Mouse (Mus musculus): ENCODE results near the gene Snapin. TPM values are rescaled to one million over a fixed set of nuclear protein-coding genes. Genes with fewer than 3 reads are reported as not detected.
A peak's percentile ranks its signal among the peaks of the same experiment; 100 is the strongest.

Gene Snapin
- polyA plus RNA-seq, 1 experiment from 2014 or later: 85.6 TPM

DNA sequence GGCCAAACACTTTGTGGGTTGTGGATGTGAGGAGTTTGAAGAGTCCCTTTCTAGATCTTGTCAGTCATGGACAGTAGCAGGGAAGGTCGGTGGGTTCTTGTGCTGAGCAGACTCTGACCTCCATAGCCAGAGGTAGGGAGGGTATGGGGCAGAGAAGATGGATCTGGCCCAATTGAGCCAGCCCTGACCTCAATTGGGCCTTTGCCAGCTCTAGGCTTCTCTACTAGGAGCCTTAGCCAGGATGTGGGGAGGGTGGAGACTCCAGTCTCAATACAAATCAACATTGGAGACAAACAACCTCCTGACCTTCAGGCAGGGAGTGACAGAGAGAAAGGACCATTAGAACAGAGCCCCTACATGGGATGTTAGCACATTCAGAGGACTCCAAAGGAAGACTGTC lies 24.4 kb upstream of the Snapin start:
- ATAC-seq (ENCODE audit: borderline replicate concordance, extremely low read depth, low FRiP score, low TSS enrichment): 0 out of 2 replicates have a peak, but pooled peaks have one; percentile 20

DNA sequence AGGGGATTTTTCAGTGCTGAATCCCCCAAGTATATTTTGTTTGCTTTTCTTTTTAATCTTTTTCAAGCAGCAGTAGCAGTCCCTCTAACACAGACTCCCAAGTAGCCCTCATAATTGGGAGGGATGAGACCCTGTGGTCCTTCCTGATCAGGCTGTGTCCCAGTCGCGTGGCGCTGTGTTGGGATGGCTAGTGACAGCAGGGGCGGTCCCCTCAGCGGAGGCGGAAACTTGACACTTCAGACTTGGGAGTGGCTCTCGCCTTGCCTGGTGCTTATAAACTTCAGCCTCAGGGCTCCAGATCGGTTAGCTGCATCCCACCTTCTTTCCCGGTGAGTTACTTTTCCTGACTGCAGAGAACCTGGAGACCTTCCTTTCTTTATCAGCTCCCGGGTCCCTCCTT lies 23.9 kb upstream of the Snapin start:
- Histone ChIP-seq H3K4me3 (peak overlapping the region; percentile 46), H3K36me3 (no peaks in the 10 kb centered on the region), H3K9me3 (no peaks in the 10 kb centered on the region), H3K4me1 (peaks cover 19% of the 10 kb centered on the region), H3K27ac (peak overlapping the region; percentile 52; the same call in 1 of the 2 replicates), H3K9ac (peak overlapping the region; percentile 39), H3K4me2 (peak overlapping the region; percentile 93), H3K27me3 (no peaks in the 10 kb centered on the region)
- 0% methylated on average over 10 of the region's 10 CpGs for WGBS
- peak; percentile 82 for ATAC-seq (ENCODE audit: borderline replicate concordance, extremely low read depth, low FRiP score, low TSS enrichment)

More for the DNA sequence above, 24.4 kb upstream of the Snapin start:
- WGBS: 45% methylated on average over 1 of the region's 1 CpGs
- Histone ChIP-seq H3K4me3 (peak overlapping the region; percentile 46), H3K9ac (peak overlapping the region; percentile 39), H3K27ac (0 out of 2 replicates have a peak overlapping the region, but pooled peaks have one; percentile 52), H3K4me1 (peaks cover 19% of the 10 kb centered on the region), H3K4me2 (peak overlapping the region; percentile 93), H3K9me3 (no peaks in the 10 kb centered on the region), H3K36me3 (no peaks in the 10 kb centered on the region), H3K27me3 (no peaks in the 10 kb centered on the region)

DNA sequence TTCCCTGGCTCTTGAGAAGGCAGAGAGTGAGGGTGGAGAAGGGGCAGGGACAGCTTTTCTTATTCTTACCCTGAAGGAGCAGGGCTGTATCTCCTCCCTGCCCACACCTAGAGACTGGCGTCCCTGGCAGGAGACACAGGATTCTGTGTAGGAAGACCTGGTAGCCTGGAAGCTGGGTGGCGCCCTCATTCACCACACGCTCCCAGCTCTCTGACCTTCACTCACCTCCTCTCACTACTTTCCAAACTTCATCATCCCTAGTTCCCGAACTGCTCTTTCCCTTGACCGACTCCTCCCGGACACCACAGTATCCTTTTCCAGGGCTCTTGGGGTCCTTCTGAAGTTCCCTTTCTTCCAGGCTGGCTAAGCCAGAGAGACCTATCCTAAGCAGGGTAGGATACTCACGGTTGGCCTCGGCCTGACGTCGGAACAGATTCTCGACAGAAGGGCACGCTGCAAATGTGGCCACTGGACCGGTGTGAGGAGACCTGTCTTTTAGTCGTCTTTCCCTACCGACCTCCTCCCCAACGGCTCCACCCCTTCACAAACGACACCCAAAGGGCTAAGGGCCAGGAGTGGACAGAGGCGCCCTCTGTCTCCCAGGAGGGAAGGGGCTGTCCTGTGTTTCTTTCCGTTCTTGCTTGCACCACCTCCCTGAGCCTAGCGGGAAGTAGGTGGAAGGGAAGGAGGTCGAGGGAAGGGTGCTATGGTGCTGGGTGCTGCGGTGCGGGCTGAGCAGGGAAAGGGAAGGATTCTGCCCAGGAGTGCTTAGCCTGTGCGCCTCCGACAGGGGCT lies 23.2 kb upstream of the Snapin start, which contains the start of the genes S100a1 and S100a13:
S100a1 (minus strand) TSS at position 597 of the 795 bp plus-strand sequence.
S100a13 (plus strand) TSS at position 640 of the 795 bp plus-strand sequence.
- peak within 1 kb of the TSS; percentile 93 for H3K4me2 ChIP-seq
- WGBS: 5% methylated on average over 25 of the region's 25 CpGs
- H3K36me3 ChIP-seq: no peaks in the 10 kb centered on the region
- H3K9me3 ChIP-seq: no peaks in the 10 kb centered on the region
- H3K4me3 ChIP-seq: peak within 1 kb of the TSS; percentile 46
- peak within 1 kb of the TSS; percentile 52; the same call in 1 of the 2 replicates for H3K27ac ChIP-seq
- H3K27me3 ChIP-seq: no peaks in the 10 kb centered on the region
- peaks cover 19% of the 10 kb centered on the region for H3K4me1 ChIP-seq
- peak within 1 kb of the TSS; percentile 39 for H3K9ac ChIP-seq
- peak; percentile 43; the same call in 1 of the 2 replicates for ATAC-seq (ENCODE audit: borderline replicate concordance, extremely low read depth, low FRiP score, low TSS enrichment)

DNA sequence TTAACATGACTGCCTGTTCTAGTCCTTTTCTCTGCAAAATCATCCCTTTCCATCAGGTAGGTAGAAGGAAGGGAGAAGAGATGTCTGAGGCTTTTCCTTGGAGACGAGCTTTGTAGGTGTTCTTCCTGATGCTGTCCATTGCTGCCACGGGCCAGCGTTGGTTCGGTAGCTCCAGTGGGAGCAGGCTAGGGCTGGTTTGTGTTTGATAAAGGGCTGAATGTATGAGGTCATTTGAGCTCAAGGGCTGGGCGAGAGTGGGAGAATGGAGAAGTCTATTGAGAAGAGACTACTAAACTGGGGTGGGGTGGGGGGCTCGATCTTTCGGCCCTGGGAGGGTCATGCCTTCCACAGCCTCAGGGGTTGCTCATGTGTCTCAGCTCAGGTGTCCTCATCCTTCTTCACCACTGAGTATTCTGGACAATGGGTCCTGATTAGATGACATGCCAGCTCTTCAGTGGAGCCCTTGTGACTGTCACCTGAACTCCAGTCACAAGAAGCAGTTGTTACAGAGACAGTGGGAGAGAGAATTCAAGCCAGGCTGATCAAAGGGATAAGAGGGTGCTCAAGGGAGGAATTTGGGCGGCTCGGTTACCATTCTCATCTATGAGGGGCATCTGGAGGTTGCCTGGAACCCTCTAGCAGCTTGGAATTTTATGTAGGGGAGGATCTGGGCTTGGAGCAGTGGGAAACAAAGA lies 22.3 kb upstream of the Snapin start:
- no peak for ATAC-seq (ENCODE audit: borderline replicate concordance, extremely low read depth, low FRiP score, low TSS enrichment)
- Histone ChIP-seq H3K4me1 (peaks cover 20% of the 10 kb centered on the region), H3K4me2 (peak overlapping the region; percentile 93), H3K9ac (no peak overlapping the region), H3K4me3 (peak overlapping the region; percentile 46), H3K36me3 (no peaks in the 10 kb centered on the region), H3K9me3 (no peaks in the 10 kb centered on the region), H3K27ac (no peak overlapping the region), H3K27me3 (no peaks in the 10 kb centered on the region)
- WGBS: 69% methylated on average over 9 of the region's 9 CpGs

- WGBS: 79% methylated on average over 5 of the region's 5 CpGs
- no peaks in the 10 kb centered on the region for H3K27me3 ChIP-seq
Measured at GRCm38 (mm10) chr3:90512276-90512675, 21.4 kb upstream of the Snapin start.

DNA sequence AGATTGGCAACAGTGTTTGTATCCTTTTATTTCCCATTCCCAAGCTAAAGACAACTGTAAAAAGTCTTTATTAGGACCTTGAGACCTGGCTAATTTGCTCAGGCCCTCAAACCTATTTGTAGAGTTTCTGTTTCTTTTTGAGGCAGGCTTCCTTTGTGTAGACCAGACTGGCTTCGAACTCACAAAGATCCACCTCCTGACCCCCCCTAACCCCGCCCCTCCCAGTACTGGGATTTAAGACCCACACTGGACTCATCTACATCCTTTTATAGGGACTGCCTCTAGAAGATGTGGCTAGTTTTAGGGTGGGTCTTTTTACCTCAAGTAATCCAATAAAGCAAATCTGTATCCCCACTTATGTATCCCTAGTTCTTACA lies 18.9 kb upstream of the Snapin start:
- H3K9me3 ChIP-seq: no peaks in the 10 kb centered on the region
- peaks cover 33% of the 10 kb centered on the region for H3K4me1 ChIP-seq
- 22% methylated on average over 2 of the region's 2 CpGs for WGBS
- H3K36me3 ChIP-seq: peaks cover 28% of the 10 kb centered on the region
- H3K4me2 ChIP-seq: peak overlapping the region; percentile 52
- H3K27ac ChIP-seq: peak overlapping the region; percentile 49
- H3K9ac ChIP-seq: no peak overlapping the region
- no peaks in the 10 kb centered on the region for H3K27me3 ChIP-seq
- H3K4me3 ChIP-seq: peak overlapping the region; percentile 97
- ATAC-seq (ENCODE audit: borderline replicate concordance, extremely low read depth, low FRiP score, low TSS enrichment): peak; percentile 4; the same call in 1 of the 2 replicates

More at GRCm38 (mm10) chr3:90512276-90512675, 21.4 kb upstream of the Snapin start:
- Histone ChIP-seq H3K4me1 (peaks cover 28% of the 10 kb centered on the region), H3K27ac (no peak overlapping the region), H3K9me3 (no peaks in the 10 kb centered on the region), H3K4me3 (no peak overlapping the region), H3K4me2 (no peak overlapping the region), H3K36me3 (peaks cover 5% of the 10 kb centered on the region; the same call in 1 of the 2 replicates), H3K9ac (no peak overlapping the region)
- ATAC-seq (ENCODE audit: borderline replicate concordance, extremely low read depth, low FRiP score, low TSS enrichment): no peak

- peak within 1 kb of the TSS; percentile 99 for H3K9ac ChIP-seq
- under 1% methylated on average over 66 of the region's 66 CpGs for WGBS
- ATAC-seq (ENCODE audit: borderline replicate concordance, extremely low read depth, low FRiP score, low TSS enrichment): peak; percentile 93
- no peaks in the 10 kb centered on the region for H3K27me3 ChIP-seq
- H3K36me3 ChIP-seq: peaks cover 34% of the 10 kb centered on the region
- peak within 1 kb of the TSS; percentile 68 for H3K4me2 ChIP-seq
- H3K9me3 ChIP-seq: no peaks in the 10 kb centered on the region
- peak within 1 kb of the TSS; percentile 94 for H3K27ac ChIP-seq
- H3K4me1 ChIP-seq: peaks cover 33% of the 10 kb centered on the region
- peak within 1 kb of the TSS; percentile 97 for H3K4me3 ChIP-seq
Measured at GRCm38 (mm10) chr3:90508950-90509746, 18.3 kb upstream of the Snapin start, which contains the start of gene Chtop. Gene Chtop, minus strand, starts transcription at chr3:90509498.

DNA sequence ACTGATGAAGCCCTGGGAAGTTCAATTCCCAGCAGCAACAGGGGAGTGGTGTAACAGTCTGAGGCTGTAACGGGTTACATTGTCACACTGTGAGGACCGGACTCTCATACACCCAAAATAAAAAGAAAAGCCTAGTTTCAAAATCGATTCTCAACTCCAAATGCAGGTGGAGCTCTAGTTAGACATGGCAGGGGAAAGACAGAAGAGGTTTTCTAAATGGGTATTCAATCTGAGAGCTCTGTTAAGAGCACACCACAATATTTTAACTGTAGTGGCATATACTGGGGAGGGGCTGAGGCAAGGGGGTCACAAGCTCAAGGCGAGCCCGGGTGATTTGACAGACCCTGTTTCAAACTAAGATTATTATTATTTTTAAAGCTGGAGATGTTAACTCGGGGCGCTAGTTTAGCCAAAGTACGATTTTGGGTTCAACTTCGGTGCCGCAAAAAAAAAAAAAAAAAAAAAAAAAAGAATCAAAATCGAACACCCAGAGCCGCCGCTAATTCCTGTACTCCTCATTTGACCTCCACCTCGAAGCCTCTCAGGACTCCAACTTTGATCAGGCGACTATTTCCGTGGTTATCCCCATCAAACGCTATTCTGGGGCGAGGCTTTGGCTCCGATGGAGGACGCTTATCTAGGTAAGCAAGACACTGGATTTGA lies 17.6 kb upstream of the Snapin start:
- H3K27me3 ChIP-seq: no peaks in the 10 kb centered on the region
- peak overlapping the region; percentile 99 for H3K9ac ChIP-seq
- peak overlapping the region; percentile 94 for H3K27ac ChIP-seq
- peak overlapping the region; percentile 97 for H3K4me3 ChIP-seq
- H3K4me2 ChIP-seq: peak overlapping the region; percentile 68
- peaks cover 41% of the 10 kb centered on the region for H3K36me3 ChIP-seq
- ATAC-seq (ENCODE audit: borderline replicate concordance, extremely low read depth, low FRiP score, low TSS enrichment): no peak
- 2% methylated on average over 20 of the region's 20 CpGs for WGBS
- peaks cover 27% of the 10 kb centered on the region for H3K4me1 ChIP-seq
- H3K9me3 ChIP-seq: no peaks in the 10 kb centered on the region

DNA sequence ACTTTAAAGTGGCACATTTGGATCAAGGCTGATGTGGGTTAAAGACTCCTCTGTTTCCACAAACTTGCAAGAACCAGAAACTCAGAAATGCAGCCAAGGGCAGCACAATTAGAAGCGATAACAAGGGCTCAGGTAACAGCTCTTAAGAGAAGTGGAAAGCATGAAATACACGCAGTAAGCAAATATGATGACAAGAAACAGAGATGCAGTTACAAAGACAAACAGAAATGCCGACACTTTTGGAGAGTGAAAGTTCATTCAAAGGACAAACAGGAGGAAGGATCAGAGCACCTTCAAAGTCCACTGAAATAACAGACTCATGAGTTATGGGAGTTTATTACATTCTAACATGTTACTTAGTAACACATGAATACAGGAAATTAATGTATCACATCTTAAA lies 15.5 kb upstream of the Snapin start:
- H3K4me3 ChIP-seq: no peak overlapping the region
- no peak overlapping the region for H3K27ac ChIP-seq
- WGBS: 64% methylated on average over 3 of the region's 3 CpGs
- H3K9ac ChIP-seq: no peak overlapping the region
- H3K27me3 ChIP-seq: no peaks in the 10 kb centered on the region
- H3K36me3 ChIP-seq: peaks cover 61% of the 10 kb centered on the region
- H3K4me1 ChIP-seq: peaks cover 25% of the 10 kb centered on the region
- ATAC-seq (ENCODE audit: borderline replicate concordance, extremely low read depth, low FRiP score, low TSS enrichment): no peak
- no peaks in the 10 kb centered on the region for H3K9me3 ChIP-seq
- no peak overlapping the region for H3K4me2 ChIP-seq

DNA sequence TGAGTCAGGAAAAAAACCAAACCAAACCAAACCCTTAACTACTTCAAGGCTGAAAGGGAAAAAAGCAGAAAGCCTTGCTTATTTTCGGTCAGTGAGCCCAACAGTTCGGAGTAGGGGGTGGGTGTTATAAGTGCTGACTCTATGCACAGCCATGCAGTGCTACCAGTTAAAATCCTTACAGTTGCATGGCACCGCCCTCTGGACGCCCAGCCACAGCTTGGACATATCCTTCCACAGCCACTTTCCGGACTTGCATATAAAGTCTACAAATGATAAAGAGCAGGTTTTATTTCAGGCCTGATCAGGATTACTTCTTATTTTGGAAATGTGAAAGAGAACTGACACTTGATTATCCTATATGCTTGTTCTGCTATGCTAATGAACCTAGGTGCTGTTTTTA lies 14.4 kb upstream of the Snapin start:
- H3K36me3 ChIP-seq: peaks cover 69% of the 10 kb centered on the region
- ATAC-seq (ENCODE audit: borderline replicate concordance, extremely low read depth, low FRiP score, low TSS enrichment): no peak
- no peaks in the 10 kb centered on the region for H3K9me3 ChIP-seq
- H3K4me3 ChIP-seq: no peak overlapping the region
- H3K4me1 ChIP-seq: peaks cover 25% of the 10 kb centered on the region
- H3K27me3 ChIP-seq: no peaks in the 10 kb centered on the region
- H3K27ac ChIP-seq: no peak overlapping the region
- 85% methylated on average over 5 of the region's 5 CpGs for WGBS
- H3K9ac ChIP-seq: no peak overlapping the region
- no peak overlapping the region for H3K4me2 ChIP-seq

GRCm38 (mm10) chr3:90503444-90503843 lies 12.6 kb upstream of the Snapin start:
- Histone ChIP-seq H3K27ac (no peak overlapping the region), H3K9me3 (no peaks in the 10 kb centered on the region), H3K27me3 (no peaks in the 10 kb centered on the region), H3K4me1 (peaks cover 25% of the 10 kb centered on the region), H3K4me3 (no peak overlapping the region), H3K36me3 (peaks cover 86% of the 10 kb centered on the region), H3K4me2 (no peak overlapping the region), H3K9ac (no peak overlapping the region)
- 52% methylated on average over 4 of the region's 4 CpGs for WGBS
- no peak for ATAC-seq (ENCODE audit: borderline replicate concordance, extremely low read depth, low FRiP score, low TSS enrichment)
